Mouse (Mus musculus): Measurements from ENCODE around the gene Utp4. TPM values are rescaled to one million over a fixed set of nuclear protein-coding genes. Genes with fewer than 3 reads are reported as not detected.

The Utp4 gene
- polyA plus RNA-seq, 1 experiment from 2014 or later: 71.1 TPM

DNA sequence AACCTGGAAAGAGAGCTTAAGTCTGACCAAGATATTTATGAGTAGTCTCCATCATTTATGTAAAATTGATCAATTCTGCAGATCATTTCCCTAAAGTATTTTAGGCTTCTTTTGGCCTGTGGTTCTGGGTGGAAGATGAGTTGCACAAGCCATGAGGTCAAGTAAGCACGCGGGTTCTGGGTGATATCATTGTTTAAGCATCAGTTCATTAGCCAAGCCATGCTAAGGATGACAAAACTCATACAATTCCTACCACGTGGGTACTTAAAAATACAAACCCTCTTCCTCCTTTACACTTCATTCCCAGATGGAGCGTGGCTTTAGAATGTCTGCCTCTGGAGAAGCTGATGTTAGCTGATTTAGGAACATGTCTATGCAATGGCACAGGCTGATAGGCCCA is 60.1 kb downstream of the Utp4 start:
- no peak overlapping the region for H3K4me2 ChIP-seq (replicated peaks)
- ATAC-seq: no peak
- 65% methylated on average over 4 of the region's 4 CpGs for WGBS
- H3K9me3 ChIP-seq: no peaks in the 10 kb centered on the region
- H3K4me1 ChIP-seq (replicated peaks): no peaks in the 10 kb centered on the region
- no peak overlapping the region for H3K4me3 ChIP-seq (replicated peaks)
- H3K9ac ChIP-seq: no peak overlapping the region
- no peaks in the 10 kb centered on the region for H3K36me3 ChIP-seq
- H3K27ac ChIP-seq: no peak overlapping the region
- no peaks in the 10 kb centered on the region for H3K27me3 ChIP-seq (replicated peaks)

GRCm38 (mm10) chr8:106957086-106957485 is 63.6 kb downstream of the Utp4 start:
- Histone ChIP-seq H3K9ac (no peak overlapping the region), H3K9me3 (no peaks in the 10 kb centered on the region), H3K27ac (no peak overlapping the region), H3K4me1 (replicated peaks) (no peaks in the 10 kb centered on the region), H3K4me2 (replicated peaks) (no peak overlapping the region), H3K36me3 (no peaks in the 10 kb centered on the region), H3K4me3 (replicated peaks) (no peak overlapping the region), H3K27me3 (replicated peaks) (no peaks in the 10 kb centered on the region)
- no peak for ATAC-seq
- 85% methylated on average over 3 of the region's 3 CpGs for WGBS

DNA sequence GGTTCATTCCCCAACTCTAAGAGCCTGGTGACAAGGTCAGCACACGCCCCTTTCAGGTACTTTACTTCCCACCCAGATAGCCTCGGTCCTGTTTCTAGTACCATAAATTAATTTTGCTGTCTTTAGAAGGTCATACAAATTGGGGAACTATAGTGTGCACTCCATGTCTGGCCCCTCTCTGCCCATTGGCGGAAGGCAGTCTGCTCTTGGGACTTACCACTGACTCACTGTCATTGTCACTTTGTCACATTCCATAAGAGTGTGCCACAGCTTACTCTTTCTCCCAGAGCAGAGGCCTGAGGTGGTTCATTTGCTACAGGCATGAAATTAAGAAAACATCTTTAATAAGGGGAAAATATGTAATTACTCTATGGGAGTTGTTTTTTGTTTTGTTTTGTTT is 64.8 kb downstream of the Utp4 start:
- H3K4me2 ChIP-seq (replicated peaks): no peak overlapping the region
- no peak overlapping the region for H3K27ac ChIP-seq
- H3K9ac ChIP-seq: no peak overlapping the region
- WGBS: 72% methylated on average over 3 of the region's 3 CpGs
- H3K4me3 ChIP-seq (replicated peaks): no peak overlapping the region
- no peaks in the 10 kb centered on the region for H3K36me3 ChIP-seq
- H3K4me1 ChIP-seq (replicated peaks): no peaks in the 10 kb centered on the region
- no peaks in the 10 kb centered on the region for H3K9me3 ChIP-seq
- no peaks in the 10 kb centered on the region for H3K27me3 ChIP-seq (replicated peaks)
- ATAC-seq: no peak

- H3K27me3 ChIP-seq (replicated peaks): no peaks in the 10 kb centered on the region
- H3K4me3 ChIP-seq (replicated peaks): no peak overlapping the region
- no peaks in the 10 kb centered on the region for H3K9me3 ChIP-seq
- H3K27ac ChIP-seq: no peak overlapping the region
- no peak for ATAC-seq
- H3K4me1 ChIP-seq (replicated peaks): no peaks in the 10 kb centered on the region
- 93% methylated on average over 2 of the region's 2 CpGs for WGBS
- no peak overlapping the region for H3K4me2 ChIP-seq (replicated peaks)
- H3K9ac ChIP-seq: no peak overlapping the region
- H3K36me3 ChIP-seq: no peaks in the 10 kb centered on the region
Observed at GRCm38 (mm10) chr8:106959626-106960025, 66.2 kb downstream of the Utp4 start.

DNA sequence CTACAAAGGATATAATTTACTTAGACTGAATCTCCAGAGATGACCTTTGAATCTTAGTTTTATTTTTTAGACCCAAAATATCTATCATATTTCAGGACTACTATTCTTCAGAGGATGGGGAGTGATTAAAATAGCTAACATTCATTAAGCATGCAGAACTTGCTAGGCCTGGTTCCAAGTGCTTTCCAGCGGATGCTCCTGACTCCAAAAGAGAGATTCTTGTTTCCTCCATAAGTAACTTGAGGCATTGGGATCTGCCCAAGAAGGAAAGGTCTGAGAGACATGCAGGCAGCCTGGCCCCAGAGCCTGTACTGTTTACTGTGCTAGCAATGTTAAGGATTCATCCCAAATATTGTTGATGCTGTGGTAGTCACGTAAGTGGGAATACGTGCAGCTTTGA is 68.9 kb downstream of the Utp4 start:
- Histone ChIP-seq H3K36me3 (no peaks in the 10 kb centered on the region), H3K27me3 (replicated peaks) (no peaks in the 10 kb centered on the region), H3K4me1 (replicated peaks) (no peaks in the 10 kb centered on the region), H3K9me3 (no peaks in the 10 kb centered on the region), H3K4me2 (replicated peaks) (no peak overlapping the region), H3K27ac (no peak overlapping the region), H3K4me3 (replicated peaks) (no peak overlapping the region), H3K9ac (no peak overlapping the region)
- 74% methylated on average over 3 of the region's 3 CpGs for WGBS
- ATAC-seq: no peak

- WGBS: 73% methylated on average over 6 of the region's 6 CpGs
- Histone ChIP-seq H3K9me3 (no peaks in the 10 kb centered on the region), H3K4me3 (replicated peaks) (no peak overlapping the region)
Observed at GRCm38 (mm10) chr8:106963365-106963764, 69.9 kb downstream of the Utp4 start.

DNA sequence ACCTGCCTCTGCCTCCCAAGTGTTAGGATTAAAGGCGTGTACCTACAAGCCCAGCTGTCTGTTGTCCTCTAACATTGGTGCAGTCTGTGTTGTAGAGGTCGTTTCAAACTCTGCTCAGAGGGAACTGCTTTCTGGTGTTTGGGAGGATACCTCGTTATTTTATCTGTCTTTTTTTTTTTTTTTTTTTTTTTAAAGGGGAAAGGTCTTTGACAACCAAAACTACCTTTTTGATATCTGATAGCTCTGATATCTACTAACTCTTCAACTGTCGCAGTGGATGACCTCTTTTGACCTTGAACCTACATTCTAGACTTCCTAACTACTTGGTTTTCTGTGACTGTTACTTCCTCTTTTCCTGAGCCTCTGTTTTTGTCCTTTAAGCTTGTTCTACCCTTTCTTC is 71.1 kb downstream of the Utp4 start:
- no peaks in the 10 kb centered on the region for H3K27me3 ChIP-seq (replicated peaks)
- no peaks in the 10 kb centered on the region for H3K9me3 ChIP-seq
- H3K27ac ChIP-seq: no peak overlapping the region
- WGBS: 68% methylated on average over 4 of the region's 4 CpGs
- H3K4me2 ChIP-seq (replicated peaks): no peak overlapping the region
- no peaks in the 10 kb centered on the region for H3K4me1 ChIP-seq (replicated peaks)
- H3K4me3 ChIP-seq (replicated peaks): no peak overlapping the region
- H3K36me3 ChIP-seq: no peaks in the 10 kb centered on the region
- H3K9ac ChIP-seq: no peak overlapping the region
- ATAC-seq: no peak

More at GRCm38 (mm10) chr8:106963365-106963764, 69.9 kb downstream of the Utp4 start:
- ATAC-seq: no peak
- Histone ChIP-seq H3K36me3 (no peaks in the 10 kb centered on the region), H3K4me1 (replicated peaks) (no peaks in the 10 kb centered on the region), H3K9ac (no peak overlapping the region), H3K4me2 (replicated peaks) (no peak overlapping the region), H3K27ac (no peak overlapping the region), H3K27me3 (replicated peaks) (no peaks in the 10 kb centered on the region)

GRCm38 (mm10) chr8:106969964-106970363 is 76.5 kb downstream of the Utp4 start:
- ATAC-seq: no peak
- no peak overlapping the region for H3K4me3 ChIP-seq (replicated peaks)
- H3K9me3 ChIP-seq: no peaks in the 10 kb centered on the region
- no peak overlapping the region for H3K4me2 ChIP-seq (replicated peaks)
- H3K4me1 ChIP-seq (replicated peaks): peaks cover 3% of the 10 kb centered on the region; the same call in 1 of the 2 replicates
- H3K27me3 ChIP-seq (replicated peaks): no peaks in the 10 kb centered on the region
- H3K36me3 ChIP-seq: no peaks in the 10 kb centered on the region
- H3K27ac ChIP-seq: no peak overlapping the region
- 74% methylated on average over 3 of the region's 3 CpGs for WGBS
- no peak overlapping the region for H3K9ac ChIP-seq

DNA sequence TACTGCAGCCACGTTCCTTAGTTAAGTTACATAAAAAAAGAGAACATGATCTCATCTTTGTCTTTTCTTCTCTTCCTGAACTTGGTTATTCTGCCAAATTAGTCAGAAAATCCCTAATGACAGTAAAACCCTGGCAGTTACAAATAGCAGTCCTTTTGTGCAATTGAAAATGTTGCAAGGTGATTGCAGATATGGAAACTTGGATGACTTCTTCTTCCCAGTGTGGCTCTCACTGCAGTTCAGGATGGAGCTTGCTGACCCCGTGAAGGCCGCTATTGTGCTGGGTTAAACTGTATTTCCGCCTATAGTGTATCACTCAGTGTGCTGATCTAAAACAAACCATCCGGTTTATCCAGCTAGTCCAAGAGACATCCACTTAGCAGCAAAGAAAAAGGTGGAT is 78.5 kb downstream of the Utp4 start:
- Histone ChIP-seq H3K4me2 (replicated peaks) (no peak overlapping the region), H3K36me3 (no peaks in the 10 kb centered on the region), H3K27ac (no peak overlapping the region), H3K27me3 (replicated peaks) (no peaks in the 10 kb centered on the region), H3K4me3 (replicated peaks) (no peak overlapping the region), H3K4me1 (replicated peaks) (peaks cover 3% of the 10 kb centered on the region; the same call in 1 of the 2 replicates), H3K9ac (no peak overlapping the region), H3K9me3 (no peaks in the 10 kb centered on the region)
- WGBS: 65% methylated on average over 5 of the region's 5 CpGs
- no peak for ATAC-seq

Other genes starting within 250 kb of the Utp4 start
- gene Tango6, start 210.6 kb upstream of the Utp4 start, polyA plus RNA-seq (2015; fragmentation: Nextera tagmentation; extraction: Ambion mirVana): 8.3 and 9.1 TPM in 2 replicates
- 0.10 and 0.18 TPM in 2 replicates for gene Has3, start 23.4 kb upstream of the Utp4 start, polyA plus RNA-seq (2015; fragmentation: Nextera tagmentation; extraction: Ambion mirVana)
- 11.3 and 11.4 TPM in 2 replicates for gene Sntb2, start 42.1 kb downstream of the Utp4 start, polyA plus RNA-seq (2015; fragmentation: Nextera tagmentation; extraction: Ambion mirVana)
- 59.5 and 63.3 TPM in 2 replicates for gene Vps4a, start 137.6 kb downstream of the Utp4 start, polyA plus RNA-seq (2015; fragmentation: Nextera tagmentation; extraction: Ambion mirVana)
- gene Pdf, start 155.0 kb downstream of the Utp4 start, polyA plus RNA-seq (2015; fragmentation: Nextera tagmentation; extraction: Ambion mirVana): 52.5 and 54.8 TPM in 2 replicates
- 39.3 and 40.4 TPM in 2 replicates for gene Cog8, start 163.1 kb downstream of the Utp4 start, polyA plus RNA-seq (2015; fragmentation: Nextera tagmentation; extraction: Ambion mirVana)
- gene Nip7, start 163.2 kb downstream of the Utp4 start, polyA plus RNA-seq (2015; fragmentation: Nextera tagmentation; extraction: Ambion mirVana): 92.5 and 97.3 TPM in 2 replicates
- gene Tmed6, start 172.0 kb downstream of the Utp4 start, polyA plus RNA-seq (2015; fragmentation: Nextera tagmentation; extraction: Ambion mirVana): 34.2 and 73.3 TPM in 2 replicates
- gene Terf2, start 202.9 kb downstream of the Utp4 start, polyA plus RNA-seq (2015; fragmentation: Nextera tagmentation; extraction: Ambion mirVana): 14.8 and 16.4 TPM in 2 replicates

Measured in intestine, embryonic 15.5 days (tissue).